Mouse (Mus musculus): ENCODE data around the gene Adora1.

Gene Adora1

GRCm38 (mm10) chr1:134236142-134236541 lies 911 bp upstream of the Adora1 start:
- no peak for DNase-seq

DNA sequence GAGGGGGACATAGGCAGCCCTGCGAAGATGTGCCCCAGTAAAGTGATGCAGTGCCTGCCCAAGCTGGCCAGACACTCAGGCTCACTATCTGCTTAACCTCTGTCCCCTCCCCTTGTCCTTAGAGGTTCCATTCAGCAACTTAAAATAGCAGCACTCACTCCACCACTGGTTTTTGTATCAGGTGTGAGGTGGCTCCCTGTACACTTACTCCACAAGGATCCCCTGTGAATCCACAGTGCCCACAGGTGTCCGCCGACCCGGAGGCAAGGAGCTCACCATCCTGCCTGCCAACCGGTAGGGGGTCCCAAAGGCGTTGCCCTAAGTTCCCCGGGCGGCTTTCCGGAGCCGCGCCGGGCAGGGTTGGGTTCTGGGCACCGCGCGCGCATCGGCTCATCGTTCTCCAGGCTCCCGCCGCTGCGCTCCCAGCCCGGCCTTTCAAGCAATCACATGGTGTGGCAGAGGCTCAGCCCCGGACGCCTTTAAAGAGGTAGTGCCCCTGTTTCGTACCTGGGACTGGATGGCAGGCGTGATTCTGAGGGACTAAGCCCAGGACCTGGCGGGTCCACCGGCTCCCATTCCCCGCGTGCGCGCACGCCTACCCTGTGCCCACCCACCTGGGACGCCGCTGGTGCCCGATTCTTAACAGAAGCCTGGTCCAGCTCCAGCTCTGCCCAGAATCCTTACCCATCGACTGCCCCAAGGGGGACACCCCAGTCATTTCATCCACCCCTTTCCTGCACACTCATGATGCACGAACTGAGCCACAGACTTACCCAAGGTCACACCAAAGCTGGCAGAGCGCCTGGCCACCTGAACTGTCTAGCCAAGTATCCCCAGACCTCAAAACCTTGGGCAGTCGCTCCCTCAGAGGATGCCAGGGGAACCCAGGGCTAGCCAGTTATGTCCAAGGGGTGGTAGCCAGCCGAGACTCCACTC lies 508 bp downstream of the Adora1 start:
- DNase-seq: peak; percentile 57

- DNase-seq: no peak
These were observed 1.4 kb downstream of the Adora1 start for GRCm38 (mm10) chr1:134233681-134234454.

GRCm38 (mm10) chr1:134232778-134233531 lies 2.3 kb downstream of the Adora1 start:
- DNase-seq: peak; percentile 67

- no peak for DNase-seq
These were observed 2.9 kb downstream of the Adora1 start for GRCm38 (mm10) chr1:134232326-134232725.

- no peak for DNase-seq
These were observed 3.5 kb downstream of the Adora1 start for GRCm38 (mm10) chr1:134231681-134232080.

DNA sequence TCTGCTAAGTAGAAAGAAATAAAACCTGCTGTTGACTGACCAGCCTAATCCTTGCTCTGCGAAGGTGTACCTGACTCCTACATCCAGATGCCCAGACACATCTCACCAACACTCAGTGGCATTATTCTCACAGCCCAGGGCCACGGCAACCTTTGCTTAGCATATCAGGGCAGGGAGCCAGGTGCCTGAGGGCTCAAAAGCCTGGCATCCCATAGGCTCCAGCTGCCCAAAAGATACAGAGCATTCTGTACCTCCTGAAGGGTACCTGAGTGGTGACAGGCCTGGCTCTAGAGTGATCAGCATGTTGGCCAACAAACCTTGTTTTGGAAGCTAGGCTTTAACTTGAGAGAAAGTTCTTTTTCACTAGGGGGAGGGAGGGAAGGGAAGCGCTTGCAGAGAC lies 4.0 kb downstream of the Adora1 start:
- no peak for DNase-seq

GRCm38 (mm10) chr1:134230638-134231228 lies 4.5 kb downstream of the Adora1 start:
- DNase-seq: no peak

GRCm38 (mm10) chr1:134229806-134230575 lies 5.2 kb downstream of the Adora1 start:
- no peak for DNase-seq

GRCm38 (mm10) chr1:134226739-134227138 lies 8.5 kb downstream of the Adora1 start:
- DNase-seq: no peak

GRCm38 (mm10) chr1:134225375-134225774 lies 9.9 kb downstream of the Adora1 start:
- DNase-seq: no peak

DNA sequence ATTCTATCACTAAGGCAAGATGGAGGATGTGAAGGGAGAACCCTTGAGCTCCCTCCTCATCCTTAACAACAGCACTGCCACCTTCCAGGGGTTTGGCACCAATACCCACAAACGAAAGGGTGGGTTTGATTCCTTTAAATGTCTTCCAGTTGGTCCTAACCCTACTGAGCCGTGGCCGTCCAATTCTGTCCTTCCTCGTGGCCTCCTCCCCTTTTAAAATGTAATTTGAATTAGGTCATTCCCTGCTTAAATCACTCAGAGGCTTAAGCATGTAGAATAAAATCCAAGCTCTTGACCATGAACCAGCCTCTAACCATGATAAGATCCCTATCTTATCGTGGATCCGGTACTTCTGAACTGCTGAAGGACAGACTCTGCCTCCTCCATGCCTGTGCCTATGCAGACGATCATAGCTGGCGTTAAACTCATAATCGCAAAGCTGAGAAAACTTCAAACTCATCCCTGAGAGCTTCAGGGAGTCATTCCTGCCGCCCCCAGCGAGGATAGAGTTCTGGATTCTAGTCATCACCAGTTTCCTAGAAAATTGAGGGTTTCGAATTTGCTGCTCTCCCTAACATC lies 10.5 kb downstream of the Adora1 start:
- no peak for DNase-seq

DNA sequence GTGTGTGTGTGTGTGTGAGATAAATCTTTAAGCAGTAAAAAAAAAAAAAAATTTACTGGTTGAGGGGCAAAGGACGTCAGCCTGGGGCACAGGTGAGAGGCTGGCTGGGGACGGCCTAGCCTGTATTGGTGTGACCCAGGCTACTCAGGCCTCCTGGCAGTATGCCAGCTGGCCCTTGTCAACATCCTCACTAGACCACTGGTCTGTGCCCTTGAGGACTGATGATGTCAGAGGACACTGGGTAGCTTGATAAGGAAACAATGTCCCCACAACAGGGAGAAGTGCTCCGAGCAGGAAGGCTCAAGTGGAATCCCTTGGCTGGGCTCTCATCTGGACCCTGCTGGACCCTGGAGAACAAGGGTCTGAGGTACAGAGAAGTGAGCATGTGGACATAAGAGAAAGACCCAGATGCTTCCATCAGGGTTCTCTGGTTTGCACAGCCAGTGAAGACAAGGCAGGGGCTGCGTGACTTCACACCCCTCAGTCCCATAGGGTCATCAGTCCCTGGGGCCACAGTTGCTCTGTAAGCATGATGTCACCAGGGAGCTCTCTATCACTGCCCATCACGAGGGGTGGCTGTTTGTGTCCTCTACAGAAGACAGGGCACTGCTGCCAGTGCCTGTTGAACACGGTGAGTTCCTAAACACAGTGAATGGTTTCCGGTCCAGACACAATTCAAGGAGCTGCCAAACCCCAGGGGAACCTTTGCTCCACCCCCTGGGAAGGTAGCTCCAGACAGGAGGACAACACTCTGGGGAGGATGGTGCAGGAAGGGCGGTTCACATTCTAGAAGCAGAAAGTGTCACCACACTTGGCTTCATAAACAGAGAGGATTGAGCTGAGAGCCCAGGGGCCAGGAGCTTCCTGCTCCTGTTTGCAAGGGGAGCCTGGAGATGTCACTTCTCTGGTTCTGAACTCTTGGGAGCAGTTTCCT lies 12.8 kb downstream of the Adora1 start:
- peak; percentile 79 for DNase-seq

- DNase-seq: no peak
These were observed 14.1 kb downstream of the Adora1 start for GRCm38 (mm10) chr1:134221172-134221571.

DNA sequence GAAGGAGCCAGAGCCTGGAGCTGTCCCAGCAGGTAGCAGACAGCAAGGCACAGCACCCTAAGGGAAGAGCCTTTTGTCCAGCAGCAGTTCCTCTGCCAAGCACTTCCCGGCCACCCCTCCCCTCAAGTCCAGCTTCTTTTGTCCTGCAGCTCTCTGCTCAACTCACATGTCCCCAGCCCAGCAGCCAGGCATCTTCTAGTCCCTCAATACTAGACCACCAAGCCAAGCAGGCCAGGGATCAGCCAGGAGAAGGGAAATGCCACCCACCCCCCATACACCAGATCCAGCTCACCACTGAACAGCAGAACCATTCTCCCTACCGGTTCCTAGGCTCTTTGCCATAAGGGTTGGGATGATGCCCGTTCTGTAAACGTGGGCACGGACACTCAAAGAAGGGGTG lies 15.6 kb downstream of the Adora1 start:
- no peak for DNase-seq

DNA sequence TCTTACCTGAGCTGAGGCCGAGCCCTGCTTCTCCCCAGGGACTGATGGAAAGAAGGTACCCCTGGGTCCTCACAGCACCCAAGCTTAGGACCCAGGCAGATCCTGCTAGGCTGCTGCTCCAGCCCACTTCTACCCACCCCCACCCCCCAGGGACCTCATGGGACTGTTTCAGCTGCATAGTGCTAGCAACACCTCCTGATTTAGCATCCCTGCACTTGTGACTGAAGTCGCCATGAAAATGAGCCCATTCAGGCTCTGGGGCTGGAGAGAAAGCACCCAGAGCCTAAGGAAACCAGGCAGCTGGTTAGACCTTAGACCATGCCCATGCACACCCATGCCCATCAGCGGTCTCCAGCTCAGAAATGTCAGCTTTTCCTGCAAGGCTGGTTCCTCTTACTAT lies 17.3 kb downstream of the Adora1 start:
- no peak for DNase-seq

DNA sequence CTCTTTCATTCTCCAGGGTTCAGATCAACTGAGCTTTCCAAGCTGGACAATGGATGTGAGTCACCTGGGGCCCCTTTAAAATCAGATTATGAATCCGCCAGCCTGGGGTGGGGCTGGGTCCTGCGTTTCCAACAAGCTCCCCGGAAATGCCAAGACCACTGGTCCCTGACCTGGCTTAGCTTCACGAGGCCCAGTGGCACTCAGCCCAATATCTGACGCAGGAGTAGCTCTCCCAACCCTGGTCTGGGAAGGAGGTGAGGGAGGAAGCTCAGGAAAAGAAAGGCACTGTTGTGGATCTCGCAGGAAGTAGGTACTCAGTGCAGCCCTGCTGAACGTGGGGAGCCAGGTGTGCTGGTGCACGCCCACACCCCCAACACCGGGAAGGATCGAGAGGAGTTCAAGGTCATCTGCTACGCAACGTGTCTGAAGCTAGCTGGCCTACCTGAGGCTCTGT lies 18.2 kb downstream of the Adora1 start:
- peak; percentile 67 for DNase-seq

GRCm38 (mm10) chr1:134216629-134216971 lies 18.6 kb downstream of the Adora1 start:
- no peak for DNase-seq

- no peak for DNase-seq
These were observed 19.2 kb downstream of the Adora1 start for GRCm38 (mm10) chr1:134215751-134216628.
